Mouse (Mus musculus) lung, postnatal 0 days (tissue): Measurements from ENCODE around the gene Specc1.

ENCODE experiments used
- CTCF ChIP-seq: IDR thresholded peaks from 2 replicates; pipeline ENCODE4 v1.5.1; 2016; ENCODE audit warnings: antibody characterized with exemption, mild to moderate bottlenecking
- EP300 ChIP-seq: IDR thresholded peaks from 2 replicates; pipeline ENCODE4 v1.6.1; 2016; ENCODE audit warnings: antibody characterized with exemption, mild to moderate bottlenecking, control low read depth

GRCm38 (mm10) chr11:62001977-62002376 lies 45.4 kb downstream of the Specc1 start:
- TF ChIP-seq EP300 (no peak), CTCF (peak; percentile 50)
